Mouse (Mus musculus) spleen, adult 12 weeks (tissue): ENCODE measurements around the gene Slc17a4.

Source experiments
- DNase-seq: peaks from one replicate; pipeline ENCODE4 v3.0.0; 2022; ENCODE audit warnings: low spot score

The Slc17a4 gene

DNA sequence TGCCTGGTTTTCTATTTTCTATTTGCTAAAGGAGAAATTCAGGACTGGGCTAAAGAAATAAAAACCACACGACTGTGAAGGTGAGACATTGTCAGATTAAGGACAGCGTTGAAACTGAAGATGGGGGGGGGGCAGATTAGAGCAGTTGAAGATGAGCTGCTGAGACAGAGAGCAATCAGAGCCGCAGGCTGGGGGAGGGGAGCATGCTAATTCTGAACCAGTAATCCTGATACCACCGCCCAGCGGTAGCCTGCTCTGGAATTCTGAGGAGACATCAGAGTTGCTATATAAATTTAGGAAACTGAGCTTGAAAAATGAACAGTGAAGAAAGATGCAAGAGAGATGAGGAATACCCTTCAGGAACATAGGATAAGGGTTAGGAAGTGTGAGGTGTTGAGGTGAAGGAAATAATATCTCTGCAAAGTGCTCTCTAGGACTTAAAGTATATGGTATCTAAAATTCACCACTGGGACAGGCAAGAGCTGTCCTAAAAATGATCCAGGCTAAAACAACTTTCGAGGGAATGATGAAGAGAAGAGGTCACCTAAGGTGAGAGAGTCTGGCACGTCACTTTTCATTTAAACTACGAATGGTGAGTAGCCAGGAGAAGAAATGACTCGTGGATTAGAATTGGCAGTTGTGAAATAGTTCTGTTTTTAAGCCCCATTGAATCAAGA lies 22.1 kb downstream of the Slc17a4 start:
- no peak for DNase-seq

GRCm38 (mm10) chr13:23889011-23889605 lies 25.7 kb downstream of the Slc17a4 start:
- no peak for DNase-seq

- DNase-seq = no peak
Measured at GRCm38 (mm10) chr13:23887026-23887725, 27.6 kb downstream of the Slc17a4 start.

DNA sequence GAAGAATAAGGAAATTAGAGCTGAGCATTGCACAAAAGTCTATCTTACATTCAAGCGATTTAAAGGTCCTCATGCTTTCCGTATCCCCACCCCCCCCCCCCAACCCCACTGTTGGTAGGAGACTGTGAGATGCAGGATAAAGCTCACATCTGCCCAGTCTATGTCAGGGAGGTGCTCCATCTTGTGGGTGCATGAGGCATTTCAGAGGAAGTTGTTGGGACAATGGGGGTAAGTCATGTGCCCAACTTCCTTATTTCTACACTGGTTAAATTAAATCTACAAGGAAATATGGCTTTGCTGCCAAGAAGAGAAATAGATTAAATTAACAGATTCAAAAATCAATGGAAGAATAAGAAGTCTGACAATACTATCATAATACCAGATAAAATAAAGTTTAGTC lies 29.3 kb downstream of the Slc17a4 start:
- DNase-seq = no peak

DNA sequence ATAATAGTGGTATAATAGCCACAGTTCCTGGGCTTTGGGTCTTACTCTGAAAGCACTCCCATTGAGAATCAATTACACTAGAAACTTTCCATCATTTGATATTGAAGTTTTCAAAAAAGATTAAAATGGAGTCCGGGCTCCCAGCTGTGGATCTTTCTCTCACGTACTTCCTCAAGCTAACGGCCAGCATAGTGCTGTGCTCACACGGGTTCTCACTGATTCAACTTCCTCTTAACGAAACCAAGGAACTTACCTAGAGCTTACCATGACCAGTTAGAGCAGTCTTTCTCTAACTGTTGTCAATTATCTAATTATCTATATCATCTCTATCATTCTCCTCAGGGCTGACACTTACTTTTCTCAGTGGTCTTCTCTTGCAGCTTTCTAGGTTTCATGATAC lies 35.2 kb downstream of the Slc17a4 start:
- DNase-seq = no peak

DNA sequence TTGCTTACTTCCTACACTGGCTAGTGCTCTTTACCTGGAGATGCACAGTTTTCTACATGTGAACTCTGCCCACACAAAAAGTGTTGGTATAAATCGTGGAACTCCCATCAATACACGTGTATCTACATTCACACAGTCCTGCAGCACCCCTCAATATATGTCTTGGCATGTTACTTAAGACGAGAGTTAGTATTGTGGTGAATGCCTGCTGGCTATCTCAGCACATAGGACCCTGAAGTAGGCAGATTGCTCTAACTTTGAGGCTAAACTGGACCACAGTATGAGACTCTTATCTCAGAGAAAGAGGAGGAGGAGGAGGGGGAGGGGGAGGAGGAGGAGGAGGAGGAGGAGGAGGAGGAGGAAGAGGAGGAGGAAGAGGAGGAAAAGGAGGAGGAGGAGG lies 35.7 kb downstream of the Slc17a4 start:
- no peak for DNase-seq

GRCm38 (mm10) chr13:23873141-23873540 lies 41.7 kb downstream of the Slc17a4 start:
- no peak for DNase-seq

- DNase-seq = no peak
Measured at GRCm38 (mm10) chr13:23869996-23870395, 44.8 kb downstream of the Slc17a4 start.

- no peak for DNase-seq
Measured at GRCm38 (mm10) chr13:23868790-23869533, 45.8 kb downstream of the Slc17a4 start.

GRCm38 (mm10) chr13:23867405-23867804 lies 47.4 kb downstream of the Slc17a4 start, which contains the start of gene Slc17a1:
Gene Slc17a1, plus strand, starts transcription at chr13:23867750.
- no peak for DNase-seq

DNA sequence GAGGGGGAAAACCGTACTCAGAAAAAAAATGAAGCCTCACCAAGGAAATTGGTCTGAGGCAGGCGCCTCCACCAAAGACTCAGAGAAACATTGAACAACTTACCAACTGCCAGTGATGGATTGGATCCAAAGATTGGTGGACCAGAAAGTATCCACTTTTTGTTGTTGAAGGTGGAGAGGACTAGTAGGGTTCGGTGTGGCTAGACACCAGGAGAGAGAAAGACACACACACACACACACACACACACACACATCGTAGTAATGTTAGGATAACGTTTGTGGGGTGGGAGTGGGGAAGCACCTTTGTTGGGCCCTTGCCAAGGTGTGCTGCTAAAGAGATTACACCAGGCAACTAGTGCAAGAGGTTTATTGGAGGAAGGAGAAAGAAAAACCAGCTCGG lies 47.8 kb downstream of the Slc17a4 start:
- no peak for DNase-seq

DNA sequence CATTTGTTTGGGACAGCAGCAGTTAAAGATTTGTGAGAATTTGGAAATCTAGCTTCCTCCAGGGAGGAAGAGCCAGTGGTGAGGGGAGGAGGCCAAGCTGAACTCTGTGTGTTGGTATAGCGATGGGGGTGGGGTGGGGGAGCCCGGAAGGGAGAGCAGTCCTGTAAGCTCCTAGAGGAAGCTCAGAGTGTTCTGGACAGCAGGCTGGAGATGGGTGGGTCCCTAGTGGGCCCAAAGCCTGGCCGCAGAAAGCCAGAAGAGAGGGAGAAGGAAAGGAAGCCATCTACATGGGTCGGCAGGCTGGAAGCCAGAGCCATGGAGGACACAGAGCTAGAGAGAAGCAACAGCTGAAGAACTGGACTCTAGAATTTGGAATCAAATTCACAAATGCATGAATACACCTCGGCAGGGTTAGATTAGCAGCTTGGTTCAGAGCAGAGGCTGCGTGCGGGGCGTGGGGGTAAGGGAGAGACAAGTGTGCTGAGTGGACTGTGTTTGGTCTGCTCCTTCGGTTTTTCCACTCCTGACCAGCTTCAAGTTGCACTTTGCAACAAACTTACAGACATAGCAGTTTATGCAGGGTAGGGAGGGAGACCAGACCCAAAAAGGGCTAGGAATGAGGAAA lies 48.6 kb downstream of the Slc17a4 start:
- DNase-seq = no peak

GRCm38 (mm10) chr13:23864711-23865110 lies 50.1 kb downstream of the Slc17a4 start:
- DNase-seq = no peak

- DNase-seq = no peak
Measured at GRCm38 (mm10) chr13:23861815-23862214, 53.0 kb downstream of the Slc17a4 start.

DNA sequence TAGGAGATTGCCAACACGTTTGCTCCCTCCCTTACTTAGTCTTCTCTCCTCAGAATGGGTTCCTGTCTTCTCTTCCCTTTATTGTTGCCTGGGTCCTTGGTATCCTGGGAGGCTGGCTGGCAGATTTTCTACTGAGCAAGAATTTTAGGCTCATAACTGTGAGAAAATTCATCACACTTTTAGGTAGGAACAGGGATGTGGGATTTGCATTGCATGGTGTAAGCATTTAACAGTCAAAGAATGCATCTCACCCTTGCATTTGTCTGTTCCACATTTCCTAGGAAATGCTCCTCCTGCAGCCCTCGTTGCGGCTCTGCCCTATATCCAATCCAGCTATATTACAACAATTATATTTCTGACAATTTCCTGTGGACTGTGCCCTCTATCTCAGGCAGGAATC lies 58.4 kb downstream of the Slc17a4 start:
- no peak for DNase-seq

- no peak for DNase-seq
Measured at GRCm38 (mm10) chr13:23849299-23849698, 65.5 kb downstream of the Slc17a4 start.
